Mouse (Mus musculus): ENCODE measurements around the gene Macrod2.

The Macrod2 gene

GRCm38 (mm10) chr2:141618257-141618656 is 1223.1 kb downstream of the Macrod2 start:
- DNase-seq (ENCODE audit: low read depth, low spot score), result no peak

- no peak for DNase-seq (ENCODE audit: low read depth, low spot score)
Observed at GRCm38 (mm10) chr2:141664051-141664450, 1268.9 kb downstream of the Macrod2 start.

- DNase-seq (ENCODE audit: low read depth, low spot score), result no peak
Observed at GRCm38 (mm10) chr2:141672814-141673213, 1277.7 kb downstream of the Macrod2 start.

- no peak for DNase-seq (ENCODE audit: low read depth, low spot score)
Observed at GRCm38 (mm10) chr2:141673405-141673804, 1278.3 kb downstream of the Macrod2 start.

GRCm38 (mm10) chr2:141697541-141697940 is 1302.4 kb downstream of the Macrod2 start:
- no peak for DNase-seq (ENCODE audit: low read depth, low spot score)

- no peak for DNase-seq (ENCODE audit: low read depth, low spot score)
Observed at GRCm38 (mm10) chr2:141698320-141698719, 1303.2 kb downstream of the Macrod2 start.

- no peak for DNase-seq (ENCODE audit: low read depth, low spot score)
Observed at GRCm38 (mm10) chr2:141700759-141701452, 1305.8 kb downstream of the Macrod2 start.

- DNase-seq (ENCODE audit: low read depth, low spot score), result no peak
Observed at GRCm38 (mm10) chr2:141711785-141712184, 1316.7 kb downstream of the Macrod2 start.

GRCm38 (mm10) chr2:141712265-141712664 is 1317.2 kb downstream of the Macrod2 start:
- DNase-seq (ENCODE audit: low read depth, low spot score), result no peak

- no peak for DNase-seq (ENCODE audit: low read depth, low spot score)
Observed at GRCm38 (mm10) chr2:141715061-141715460, 1320.0 kb downstream of the Macrod2 start.

- no peak for DNase-seq (ENCODE audit: low read depth, low spot score)
Observed at GRCm38 (mm10) chr2:141722531-141722930, 1327.4 kb downstream of the Macrod2 start.

GRCm38 (mm10) chr2:141728998-141729397 is 1333.9 kb downstream of the Macrod2 start:
- DNase-seq (ENCODE audit: low read depth, low spot score), result no peak

- DNase-seq (ENCODE audit: low read depth, low spot score), result no peak
Observed at GRCm38 (mm10) chr2:141736685-141737456, 1341.8 kb downstream of the Macrod2 start.

GRCm38 (mm10) chr2:141738702-141739101 is 1343.6 kb downstream of the Macrod2 start:
- DNase-seq (ENCODE audit: low read depth, low spot score), result peak; percentile 3

- no peak for DNase-seq (ENCODE audit: low read depth, low spot score)
Observed at GRCm38 (mm10) chr2:141740318-141740717, 1345.2 kb downstream of the Macrod2 start.

GRCm38 (mm10) chr2:141800236-141800635 is 1405.1 kb downstream of the Macrod2 start:
- no peak for DNase-seq (ENCODE audit: low read depth, low spot score)

- no peak for DNase-seq (ENCODE audit: low read depth, low spot score)
Observed at GRCm38 (mm10) chr2:141800909-141801308, 1405.8 kb downstream of the Macrod2 start.

- no peak for DNase-seq (ENCODE audit: low read depth, low spot score)
Observed at GRCm38 (mm10) chr2:141816266-141816665, 1421.2 kb downstream of the Macrod2 start.

GRCm38 (mm10) chr2:141817546-141818180 is 1422.6 kb downstream of the Macrod2 start:
- no peak for DNase-seq (ENCODE audit: low read depth, low spot score)

- no peak for DNase-seq (ENCODE audit: low read depth, low spot score)
Observed at GRCm38 (mm10) chr2:141820795-141821194, 1425.7 kb downstream of the Macrod2 start.

- no peak for DNase-seq (ENCODE audit: low read depth, low spot score)
Observed at GRCm38 (mm10) chr2:141825606-141826495, 1430.7 kb downstream of the Macrod2 start.
